Mouse (Mus musculus) liver, embryonic 14.5 days (tissue): ENCODE measurements around the gene Svop. TPM values are rescaled to one million over a fixed set of nuclear protein-coding genes. Genes with fewer than 3 reads are reported as not detected.

Source experiments
- ATAC-seq: fragments of 200-750 bp; cut with Nextera tagmentation; 2 replicates; pipeline ENCODE4 v1.8.0; 2017; ENCODE audit warnings: moderate number of reproducible peaks, mild to moderate bottlenecking, moderate library complexity; ENCODE audit not compliant: insufficient read depth
- DNase-seq, 3 experiments: peaks; one replicate each; pipeline ENCODE4 v3.0.0-alpha.2; 2012 to 2013; ENCODE audit warnings: low read depth in 3 of 3, low spot score in 3 of 3
- H3K27ac ChIP-seq: fragments of 300-500 bp; sonication (generic); 2 replicates; pipeline ENCODE4 v1.5.1; 2014; ENCODE audit warnings: moderate library complexity, mild to moderate bottlenecking, control low read depth, inconsistent platforms
- H3K27me3 ChIP-seq: fragments of 300-500 bp; sonication (generic); 2 replicates; pipeline ENCODE4 v1.6.1; 2014; ENCODE audit warnings: mild to moderate bottlenecking, low read length, moderate library complexity; ENCODE audit not compliant: control insufficient read depth, insufficient read depth
- H3K36me3 ChIP-seq: fragments of 300-500 bp; sonication (generic); replicated peaks from 2 replicates; pipeline ENCODE4 v1.6.1; 2014; ENCODE audit warnings: low read depth; ENCODE audit not compliant: control insufficient read depth, insufficient read depth
- H3K4me1 ChIP-seq, 2 experiments: fragments of 200-500 bp in 1 of 2; fragments of 300-500 bp in 1 of 2; sonication (generic) in 1 of 2; replicated peaks; 2 replicates each; pipeline ENCODE4 v1.6.1; 2012 to 2014; ENCODE audit warnings: antibody characterized with exemption in 1 of 2, inconsistent platforms in 1 of 2, low read length in 1 of 2; ENCODE audit not compliant: control insufficient read depth in 2 of 2, insufficient read depth in 2 of 2
- H3K4me2 ChIP-seq: fragments of 300-500 bp; sonication (generic); 2 replicates; pipeline ENCODE4 v1.6.1; 2014; ENCODE audit warnings: low read depth, mild to moderate bottlenecking, control low read depth, moderate library complexity
- H3K4me3 ChIP-seq, 2 experiments: fragments of 200-500 bp in 1 of 2; fragments of 300-500 bp in 1 of 2; sonication (generic) in 1 of 2; 2 replicates each; pipeline ENCODE4 v1.5.1; 2012 to 2014; ENCODE audit warnings: low read depth in 2 of 2, low read length in 2 of 2, mild to moderate bottlenecking in 2 of 2, control low read depth in 1 of 2, inconsistent platforms in 1 of 2, moderate library complexity in 1 of 2; ENCODE audit not compliant: insufficient read depth in 1 of 2
- H3K9ac ChIP-seq: fragments of 300-500 bp; sonication (generic); replicated peaks from 2 replicates; pipeline ENCODE4 v1.6.1; 2014; ENCODE audit warnings: mild to moderate bottlenecking, control low read depth, moderate library complexity
- H3K9me3 ChIP-seq: fragments of 300-500 bp; sonication (generic); 2 replicates; pipeline ENCODE4 v1.6.1; 2016; ENCODE audit warnings: low read length, mixed read lengths; ENCODE audit not compliant: control insufficient read depth
- CTCF ChIP-seq: IDR thresholded peaks from 2 replicates; pipeline ENCODE4 v1.5.1; 2016; ENCODE audit warnings: antibody characterized with exemption, low read depth, control low read depth
- EP300 ChIP-seq: IDR thresholded peaks from 2 replicates; pipeline ENCODE4 v1.6.1; 2016; ENCODE audit warnings: antibody characterized with exemption, low read depth
- WGBS: fragments of 180-500 bp; shearing (Covaris S2); extraction: QIAGEN DNeasy Blood & Tissue Kit; methylation state at CpG from one replicate; pipeline ENCODE4 v1.1.7; 2014; ENCODE audit not compliant: insufficient replicate concordance; 5-methylcytosine and 5-hydroxymethylcytosine counted together
- polyA plus RNA-seq, 2 experiments: library from polyadenylated mRNA; depleted of rRNA in 1 of 2; stranded (reverse) in 1 of 2; unstranded in 1 of 2; fragments of >200 nt; fragmentation: Nextera tagmentation in 1 of 2; extraction: Ambion mirVana in 1 of 2; gene quantifications; 2 replicates each; pipeline versions ENCODE4 v1.2.1 to v1.2.3; 2012 to 2014

The Svop gene
- polyA plus RNA-seq, 2 experiments = not detected

- WGBS = 50% methylated on average over 4 of the region's 4 CpGs
- ATAC-seq = no peak
These were observed 27.4 kb downstream of the Svop start for GRCm38 (mm10) chr5:114063958-114064357.

DNA sequence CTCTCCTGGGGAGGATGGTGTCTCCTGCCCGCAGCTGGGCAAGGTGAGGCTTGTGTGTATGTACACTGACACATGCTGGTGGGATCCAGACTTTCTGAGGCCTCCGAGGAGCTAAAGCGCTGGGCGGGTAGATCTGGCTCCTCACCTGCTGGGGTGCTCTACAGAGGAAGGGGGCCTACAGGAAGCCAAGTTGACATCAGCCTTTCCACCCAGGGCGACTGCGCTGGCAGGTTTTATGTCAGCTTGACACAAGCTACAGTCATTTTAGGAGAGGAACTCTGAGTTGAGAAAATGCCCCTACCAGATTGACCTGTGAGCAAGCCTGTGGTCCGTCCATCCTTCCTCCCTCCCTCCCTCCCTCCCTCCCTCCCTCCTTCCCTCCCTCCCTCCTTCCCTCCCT lies 29.7 kb downstream of the Svop start:
- 19% methylated on average over 7 of the region's 7 CpGs for WGBS
- Histone ChIP-seq H3K4me1 (no peaks in the 10 kb centered on the region), H3K9me3 (no peaks in the 10 kb centered on the region), H3K27me3 (no peaks in the 10 kb centered on the region), H3K4me2 (no peak overlapping the region), H3K36me3 (no peaks in the 10 kb centered on the region), H3K27ac (no peak overlapping the region), H3K9ac (no peak overlapping the region), H3K4me3 (no peak overlapping the region)
- ATAC-seq (no peak), DNase-seq (no peak)
- no peak for TF ChIP-seq CTCF
- TF ChIP-seq EP300 = no peak

More at GRCm38 (mm10) chr5:114063958-114064357, 27.4 kb downstream of the Svop start:
- no peak overlapping the region for H3K4me3 ChIP-seq
- no peak overlapping the region for H3K9ac ChIP-seq
- H3K9me3 ChIP-seq = no peaks in the 10 kb centered on the region
- TF ChIP-seq EP300 (no peak), CTCF (no peak)
- no peak for DNase-seq
- H3K27ac ChIP-seq = no peak overlapping the region
- H3K27me3 ChIP-seq = no peaks in the 10 kb centered on the region
- no peaks in the 10 kb centered on the region for H3K4me1 ChIP-seq
- no peak overlapping the region for H3K4me2 ChIP-seq
- no peaks in the 10 kb centered on the region for H3K36me3 ChIP-seq

- Histone ChIP-seq H3K27ac (no peak overlapping the region), H3K9me3 (no peaks in the 10 kb centered on the region), H3K4me3 (no peak overlapping the region), H3K9ac (no peak overlapping the region), H3K27me3 (no peaks in the 10 kb centered on the region), H3K36me3 (no peaks in the 10 kb centered on the region), H3K4me1 (no peaks in the 10 kb centered on the region), H3K4me2 (no peak overlapping the region)
- WGBS = 57% methylated on average over 9 of the region's 9 CpGs
- DNase-seq = no peak
- no peak for ATAC-seq
- TF ChIP-seq EP300 (no peak), CTCF (no peak)
These were observed 34.1 kb downstream of the Svop start for GRCm38 (mm10) chr5:114057129-114057731.

DNA sequence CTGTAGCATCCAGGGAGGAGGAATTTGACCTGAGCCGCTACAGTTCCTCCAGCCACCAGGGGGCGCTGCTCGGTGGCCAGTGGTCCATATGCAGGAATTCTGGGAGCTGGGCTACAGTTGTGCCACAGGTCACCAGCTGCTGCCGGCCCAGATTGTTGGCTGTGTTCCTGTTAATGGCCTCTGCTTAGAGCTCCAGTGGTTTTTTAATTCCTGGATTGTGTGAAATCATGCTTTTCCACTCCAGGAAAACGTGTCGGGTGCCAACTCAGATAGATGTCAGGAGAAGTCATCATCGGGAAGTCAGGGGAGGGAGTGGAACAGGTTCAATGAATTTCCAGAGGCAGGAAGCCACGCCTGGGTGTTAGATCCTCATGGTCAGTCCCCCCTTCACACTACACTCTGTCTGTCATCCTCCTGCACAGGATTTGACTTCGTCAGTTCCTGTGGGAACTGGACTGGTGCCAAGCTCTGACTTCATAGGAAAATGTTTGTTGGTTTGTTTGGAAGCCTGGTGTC lies 39.1 kb downstream of the Svop start:
- no peaks in the 10 kb centered on the region for H3K27me3 ChIP-seq
- ATAC-seq (no peak), DNase-seq (peak in 2 of 3 experiments; percentile 16 to 20)
- H3K27ac ChIP-seq = no peak overlapping the region
- TF ChIP-seq EP300 = no peak
- TF ChIP-seq CTCF = peak; percentile 95
- H3K4me1 ChIP-seq = no peaks in the 10 kb centered on the region
- no peak overlapping the region for H3K4me3 ChIP-seq
- no peak overlapping the region for H3K9ac ChIP-seq
- no peaks in the 10 kb centered on the region for H3K9me3 ChIP-seq
- WGBS = 26% methylated on average over 9 of the region's 9 CpGs
- no peak overlapping the region for H3K4me2 ChIP-seq
- no peaks in the 10 kb centered on the region for H3K36me3 ChIP-seq

GRCm38 (mm10) chr5:114048731-114049308 lies 42.5 kb downstream of the Svop start:
- Histone ChIP-seq H3K4me2 (no peak overlapping the region), H3K36me3 (no peaks in the 10 kb centered on the region), H3K4me1 (no peaks in the 10 kb centered on the region), H3K4me3 (no peak overlapping the region), H3K27ac (no peak overlapping the region), H3K9me3 (no peaks in the 10 kb centered on the region), H3K27me3 (no peaks in the 10 kb centered on the region), H3K9ac (no peak overlapping the region)
- WGBS = 44% methylated on average over 12 of the region's 12 CpGs
- TF ChIP-seq EP300 (no peak), CTCF (0 out of 2 replicates have a peak, but pooled peaks have one; percentile 7)
- ATAC-seq = no peak
- DNase-seq = no peak
